Mouse (Mus musculus) adrenal gland, postnatal 14 days (tissue): Measurements from ENCODE around the gene Nme1. TPM values are rescaled to one million over a fixed set of nuclear protein-coding genes. Genes with fewer than 3 reads are reported as not detected.
"Not testable (repeated sequence)": the region's sequence is repeated elsewhere in the genome, so short reads cannot be mapped to it uniquely, and the experiment has no call there.

Experiments
- DNase-seq: peaks from one replicate; pipeline ENCODE4 v3.0.0; 2021; ENCODE audit warnings: mixed read lengths
- total RNA-seq: library from RNA; stranded (reverse); gene quantifications from 2 replicates; pipeline ENCODE4 v1.2.3, GENCODE M21; 2021

The Nme1 gene
- total RNA-seq, 1 experiment from 2014 or later, result 39.2 TPM

- DNase-seq, result no peak
Measured at GRCm38 (mm10) chr11:93967381-93967780, 940 bp downstream of the Nme1 start.

DNA sequence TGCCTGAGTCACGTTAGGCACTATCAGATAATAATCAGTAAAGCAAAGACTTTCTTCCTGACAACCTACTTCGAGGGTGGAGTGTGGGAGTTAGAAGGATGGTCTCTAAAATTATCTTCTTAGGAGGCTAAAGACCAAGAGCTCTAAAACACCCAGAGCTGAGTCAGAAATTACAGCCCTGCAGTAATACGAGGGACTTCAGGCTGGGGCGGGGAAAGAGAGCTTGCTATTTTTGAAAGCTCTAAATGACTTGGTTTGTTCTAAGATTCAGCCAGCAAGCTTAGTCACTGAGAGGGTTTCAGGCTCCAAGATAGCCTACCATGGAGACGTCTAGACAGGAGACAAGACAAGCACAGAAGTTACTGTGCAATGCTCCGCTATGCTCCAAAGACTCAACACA is 2.9 kb downstream of the Nme1 start:
- DNase-seq, result no peak

DNA sequence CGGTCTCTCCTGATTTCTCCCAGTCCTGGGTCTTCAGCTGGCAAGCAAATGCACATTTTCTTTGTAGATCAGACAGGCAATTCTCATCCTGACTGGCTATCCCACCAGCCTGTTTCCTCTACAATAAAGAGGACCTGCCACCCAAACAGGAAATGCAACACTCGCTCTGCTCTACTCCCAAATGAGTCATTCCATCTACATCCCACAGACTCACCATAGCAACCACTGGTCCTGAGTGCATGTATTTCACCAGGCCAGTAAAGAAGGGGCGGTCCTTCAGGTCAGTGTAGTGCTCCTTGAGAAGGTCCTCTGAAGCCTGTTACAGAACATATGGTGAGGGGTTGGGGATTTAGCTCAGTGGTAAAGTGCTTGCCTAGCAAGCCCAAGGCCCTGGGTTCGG is 5.3 kb downstream of the Nme1 start:
- no peak for DNase-seq

DNA sequence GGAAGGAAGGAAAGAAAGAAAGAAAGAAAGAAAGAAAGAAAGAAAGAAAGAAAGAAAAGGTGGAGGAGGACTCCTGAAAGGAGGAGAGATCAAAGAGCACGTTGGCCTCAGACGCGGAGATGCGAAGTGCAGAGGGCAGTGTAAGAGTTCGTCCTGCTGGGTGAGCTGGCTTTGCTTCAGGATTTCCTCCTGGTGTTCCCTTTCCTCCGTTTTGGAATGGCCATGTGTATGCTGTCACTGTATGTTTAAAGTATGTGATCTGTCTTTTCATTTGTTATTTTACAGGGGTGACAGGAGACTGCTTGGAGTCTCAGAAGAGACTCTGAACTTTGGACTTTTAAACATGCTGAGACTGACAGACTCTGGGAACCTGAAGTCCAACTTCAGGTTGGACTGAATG is 6.8 kb downstream of the Nme1 start:
- no peak for DNase-seq

DNA sequence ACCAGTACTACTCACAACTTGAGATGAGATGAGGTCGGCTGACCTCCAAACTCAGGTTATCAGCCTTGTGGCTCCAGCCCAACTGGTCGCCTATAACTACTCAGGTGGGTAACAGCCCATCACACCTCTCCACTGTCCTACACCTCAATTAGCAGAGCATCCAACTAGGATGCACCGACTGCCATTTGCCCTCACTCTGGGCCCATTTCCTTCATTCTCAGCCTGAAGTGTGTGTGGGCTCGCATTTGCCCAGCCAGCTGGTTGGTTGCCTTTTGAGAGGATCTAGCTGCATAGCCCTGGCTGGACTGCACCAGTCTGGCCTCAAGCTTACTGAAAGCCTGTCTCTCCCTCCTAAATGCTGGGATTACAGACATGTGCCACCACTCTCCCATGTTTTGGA is 10.6 kb downstream of the Nme1 start:
- DNase-seq, result no peak

GRCm38 (mm10) chr11:93957031-93957555 is 11.2 kb downstream of the Nme1 start:
- no peak for DNase-seq

GRCm38 (mm10) chr11:93956159-93956558 is 12.2 kb downstream of the Nme1 start, which contains the start of gene Nme2:
Nme2 (minus strand) TSS chr11:93956259.
- peak; percentile 28 for DNase-seq

GRCm38 (mm10) chr11:93955256-93956150 is 12.8 kb downstream of the Nme1 start:
- peak; percentile 98 for DNase-seq

DNA sequence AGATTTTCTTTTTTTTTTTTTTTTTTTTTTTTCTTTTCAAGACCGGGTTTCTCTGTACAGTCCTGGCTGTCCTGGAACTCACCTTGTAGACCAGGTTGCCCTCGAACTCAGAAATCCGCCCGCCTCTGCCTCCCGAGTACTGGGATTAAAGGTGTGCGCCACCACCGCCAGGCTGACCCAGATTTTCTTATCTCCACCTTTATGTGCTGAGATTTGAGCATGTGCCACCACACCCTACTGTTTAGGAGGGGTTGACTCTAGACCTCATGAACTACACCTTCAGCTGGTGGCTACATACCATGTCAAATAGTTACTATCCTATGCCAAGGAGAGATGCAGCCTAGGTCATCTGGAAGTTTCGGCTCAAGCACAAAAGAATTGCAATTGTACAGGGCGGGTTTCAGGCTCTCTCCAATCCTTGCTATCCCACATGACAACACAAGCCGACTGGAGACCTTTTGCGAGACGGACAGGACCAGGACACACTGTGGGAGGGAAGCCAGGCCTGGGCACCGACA is 13.5 kb downstream of the Nme1 start:
- DNase-seq, result no peak

DNA sequence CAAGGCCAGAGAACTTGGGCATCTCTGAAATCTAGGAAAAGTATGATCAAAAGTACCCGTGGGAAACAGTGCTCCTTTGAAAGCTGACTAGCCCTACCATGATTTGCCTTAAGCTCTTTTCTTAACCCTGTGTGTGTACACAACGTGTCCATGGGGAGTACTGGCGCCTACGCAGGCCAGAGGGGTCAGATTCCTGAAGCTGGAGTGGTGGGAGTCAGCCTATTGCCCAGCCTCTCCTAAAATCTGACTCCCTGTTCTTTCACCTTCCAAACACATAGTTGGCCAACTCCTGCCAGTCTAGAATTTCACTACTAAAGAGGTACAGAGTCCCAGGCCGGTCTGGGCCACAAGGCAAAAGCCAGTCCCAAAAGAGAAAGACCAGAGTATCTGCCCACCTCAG is 15.9 kb downstream of the Nme1 start:
- DNase-seq, result no peak

DNA sequence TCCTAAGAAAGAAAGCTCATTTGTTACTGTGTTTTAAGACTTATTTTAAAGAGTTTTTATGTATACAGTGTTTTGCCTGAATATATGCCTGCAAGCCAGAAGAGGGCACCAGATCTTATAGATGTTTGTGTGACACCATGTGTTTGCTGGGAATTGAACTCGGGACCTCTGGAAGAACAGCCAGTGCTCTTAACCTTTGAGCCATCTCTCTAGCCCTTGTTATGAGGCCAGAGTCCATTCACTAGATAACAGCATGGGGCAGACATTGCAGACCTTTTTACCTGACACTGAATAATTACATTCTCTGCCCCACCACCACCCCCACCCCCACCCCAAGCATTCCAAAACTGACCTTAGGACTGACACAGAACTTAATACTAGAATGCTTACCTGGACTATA is 18.3 kb downstream of the Nme1 start:
- no peak for DNase-seq

DNA sequence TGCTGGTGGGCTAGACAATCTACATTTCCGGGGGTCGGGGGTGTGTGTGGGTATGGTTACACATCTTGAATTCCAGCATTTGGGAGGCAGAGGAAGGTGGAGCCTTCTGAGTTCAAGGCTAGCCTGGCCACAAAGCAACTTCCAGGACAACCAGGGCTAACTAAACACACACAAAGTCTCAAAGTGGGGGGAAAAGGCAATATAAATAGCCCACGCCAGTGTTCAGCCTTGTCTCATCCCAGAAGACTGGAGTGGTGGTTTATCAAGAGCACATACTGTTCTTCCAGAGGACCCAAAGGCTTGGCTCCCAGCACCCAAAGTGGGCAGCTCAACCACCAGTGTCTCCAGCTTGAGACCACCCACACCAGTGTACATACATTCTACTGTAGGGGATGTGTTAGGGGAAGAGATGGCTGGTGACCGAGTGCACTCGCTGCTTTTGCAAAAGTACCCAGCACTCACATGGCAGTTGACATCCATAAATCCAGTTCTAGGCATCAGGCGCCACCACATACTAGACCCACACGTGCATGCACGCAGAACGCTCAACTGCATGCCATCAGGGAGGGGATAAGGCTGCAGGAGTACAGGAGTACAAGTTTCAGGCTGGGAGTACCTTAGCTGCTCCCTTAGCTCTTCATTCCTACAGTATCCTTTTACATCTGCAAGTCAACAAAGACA is 19.3 kb downstream of the Nme1 start:
- no peak for DNase-seq

DNA sequence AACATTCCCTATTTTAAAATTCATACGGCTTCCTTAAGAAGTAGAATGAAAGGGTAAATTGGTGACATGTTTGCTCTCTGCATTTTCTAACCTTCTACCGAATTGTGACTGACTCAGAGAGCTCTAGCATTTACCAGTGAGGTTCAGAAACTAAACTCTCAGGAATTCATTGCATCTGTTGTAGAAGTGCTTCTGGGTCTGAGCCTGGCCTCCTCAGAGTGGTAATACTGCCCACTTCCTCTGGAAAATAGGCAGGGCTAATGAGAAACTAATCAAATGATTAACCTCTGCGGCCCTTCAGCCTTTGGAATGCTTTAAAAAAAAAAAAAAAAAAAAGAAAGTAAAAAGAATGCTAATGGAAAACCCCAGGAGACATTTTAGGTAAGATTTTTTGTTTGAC is 23.3 kb downstream of the Nme1 start:
- DNase-seq, result no peak

DNA sequence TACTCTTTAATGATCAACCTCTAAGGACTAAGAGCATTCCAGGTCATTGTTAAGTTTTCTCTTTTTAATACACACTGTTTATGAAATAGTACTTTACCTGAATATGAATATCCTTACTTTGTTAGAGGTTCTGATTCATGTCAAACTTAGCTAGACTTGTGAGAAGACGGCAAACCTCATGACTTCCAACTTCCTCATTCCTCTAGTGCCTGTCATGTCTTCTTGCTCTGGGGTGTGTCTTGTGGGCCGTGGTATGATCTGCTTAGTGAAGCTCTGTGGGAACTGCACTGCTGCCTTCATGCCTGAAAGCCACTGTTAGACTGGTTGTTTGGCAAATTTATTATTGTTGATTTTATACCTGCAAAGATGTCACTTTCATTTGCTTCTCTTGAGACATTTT is 27.4 kb downstream of the Nme1 start:
- no peak for DNase-seq

DNA sequence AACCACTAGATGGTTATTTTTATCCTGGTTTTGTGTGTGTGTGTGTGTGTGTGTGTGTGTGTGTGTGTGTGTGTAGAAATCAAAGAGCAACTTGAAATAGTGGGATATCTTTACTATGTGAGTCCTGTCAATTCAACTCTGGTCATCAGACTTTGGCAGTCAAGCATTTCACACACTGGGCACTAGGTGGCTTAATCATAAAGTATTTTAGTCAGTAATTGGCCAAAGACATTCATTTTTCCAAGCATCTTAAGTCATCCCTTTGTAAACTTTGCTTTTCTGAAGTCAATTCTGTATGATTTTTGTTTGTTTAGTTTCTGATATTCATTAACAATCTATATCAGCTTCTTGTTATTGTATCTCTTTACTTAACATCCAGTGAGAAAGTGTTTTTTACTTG is 39.2 kb downstream of the Nme1 start:
- DNase-seq, result no peak

GRCm38 (mm10) chr11:93915019-93915418 is 53.3 kb downstream of the Nme1 start:
- DNase-seq, result not testable (repeated sequence)

- no peak for DNase-seq
Measured at GRCm38 (mm10) chr11:93911603-93912002, 56.7 kb downstream of the Nme1 start.

GRCm38 (mm10) chr11:93908829-93909228 is 59.5 kb downstream of the Nme1 start:
- no peak for DNase-seq

- no peak for DNase-seq
Measured at GRCm38 (mm10) chr11:93907839-93908238, 60.5 kb downstream of the Nme1 start.
